Mouse (Mus musculus): ENCODE results near the gene Fam208a.

Gene Fam208a

DNA sequence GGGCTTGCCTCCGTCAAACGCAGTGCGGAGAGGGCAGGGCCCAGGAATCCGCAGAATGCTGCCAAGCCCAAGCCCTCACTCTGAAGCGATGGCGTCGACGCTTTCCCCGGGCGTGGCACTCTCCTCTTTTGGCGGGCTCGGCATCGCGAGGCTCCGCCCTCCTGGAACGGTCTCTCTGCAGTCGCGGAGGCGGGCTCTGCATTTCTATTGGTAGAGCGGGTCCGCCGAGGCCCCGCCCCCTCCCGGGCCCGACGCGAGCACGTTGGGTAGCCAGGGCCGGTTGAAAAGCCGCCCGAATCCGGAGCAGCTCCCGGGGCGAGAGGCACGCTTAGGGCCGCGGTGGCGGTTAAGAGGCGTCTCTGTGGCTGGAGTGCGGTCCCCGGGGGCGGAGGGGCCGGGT, at the start of gene Fam208a:
Gene Fam208a, plus strand, starts transcription at position 262 of the 400 bp plus-strand sequence.
- DNase-seq: peak; percentile 97 to 98

- DNase-seq: peak; percentile 36 to 64
These were observed 49.2 kb upstream of the Fam208a start for GRCm38 (mm10) chr14:27379404-27379803.

- DNase-seq: no peak
These were observed 47.2 kb upstream of the Fam208a start for GRCm38 (mm10) chr14:27381459-27381858.

DNA sequence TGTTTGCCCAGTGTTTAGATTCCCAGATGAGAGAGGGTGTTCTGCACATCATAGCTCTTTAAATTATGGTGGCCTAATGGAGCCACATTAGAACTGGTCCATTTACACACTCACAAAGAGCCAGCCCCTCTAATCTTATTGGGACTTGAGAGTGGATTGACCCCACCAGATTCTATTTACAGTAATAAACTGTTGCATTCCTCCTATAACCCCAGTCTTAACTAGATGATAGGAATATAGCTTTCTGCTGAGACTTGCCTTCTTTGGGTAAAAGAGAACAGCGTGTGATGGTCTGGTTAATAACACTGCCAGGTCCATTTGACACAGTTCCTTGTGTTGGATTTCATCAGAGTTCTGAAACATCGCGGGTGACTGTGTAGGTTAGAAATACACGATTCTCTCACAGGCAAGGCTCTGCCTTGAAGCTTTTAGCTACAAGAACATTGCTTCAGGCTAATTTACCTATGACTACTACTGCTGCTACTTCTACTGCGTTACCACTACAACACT, 45.3 kb upstream of the Fam208a start:
- no peak for DNase-seq

DNA sequence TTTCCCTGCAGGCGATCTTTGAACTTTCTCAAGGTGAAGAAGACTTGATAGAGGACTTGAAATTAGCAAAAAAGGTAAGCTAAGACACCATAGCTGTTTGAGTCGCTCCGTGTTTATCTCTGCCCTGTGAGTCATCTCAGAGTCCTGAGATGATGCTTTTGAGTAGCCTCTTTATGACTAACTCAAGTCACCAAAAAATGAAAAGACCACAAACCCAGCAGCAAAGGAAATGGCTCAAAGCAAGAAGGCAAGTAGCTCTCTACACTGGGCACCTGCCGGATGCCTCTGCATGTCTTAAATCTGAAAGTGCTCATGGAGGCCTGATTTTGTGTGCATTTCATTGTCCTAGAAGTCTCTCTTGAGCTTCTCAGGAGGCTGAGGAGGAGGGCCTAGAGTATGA, 44.5 kb upstream of the Fam208a start:
- DNase-seq: no peak

GRCm38 (mm10) chr14:27388616-27389015, 40.0 kb upstream of the Fam208a start:
- no peak for DNase-seq

DNA sequence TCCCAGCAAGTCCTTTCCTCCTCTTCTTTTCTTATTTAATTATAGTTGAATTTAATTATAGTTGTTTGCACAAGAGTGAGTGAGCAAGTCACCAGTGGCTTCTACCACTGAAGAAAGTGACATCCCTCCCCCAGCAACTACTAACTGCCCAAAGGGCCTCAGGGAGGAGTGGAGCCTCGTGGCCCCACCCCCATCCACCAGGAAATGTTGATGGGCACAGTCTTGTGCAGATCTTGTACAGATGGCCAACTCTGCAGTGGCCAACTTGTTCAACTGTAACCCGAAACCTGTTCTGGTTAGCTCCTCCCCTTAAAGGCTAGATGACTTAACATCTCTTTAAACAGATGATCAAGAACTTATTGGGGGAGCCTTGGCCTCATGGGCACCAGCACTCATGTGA, 38.9 kb upstream of the Fam208a start:
- DNase-seq: no peak

DNA sequence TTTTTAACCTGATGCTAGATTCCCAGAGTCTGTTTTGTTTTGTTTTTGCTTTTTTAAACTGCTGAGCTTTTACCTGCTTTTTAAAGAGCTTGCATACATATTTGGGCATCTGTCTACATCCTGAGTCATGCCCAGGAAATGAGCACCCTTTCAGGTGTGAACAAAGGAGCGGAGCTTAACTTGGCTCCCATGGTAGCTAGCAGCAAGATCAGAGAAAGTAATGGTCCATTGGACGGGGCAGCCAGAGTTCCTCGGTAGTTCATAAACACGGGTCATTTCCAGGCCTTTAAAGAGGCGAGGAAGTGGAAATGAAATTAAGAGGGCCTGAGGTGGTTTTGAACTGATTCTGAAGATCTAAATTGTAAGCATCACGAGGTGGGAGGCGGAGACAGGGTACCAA, 38.0 kb upstream of the Fam208a start:
- DNase-seq: no peak

DNA sequence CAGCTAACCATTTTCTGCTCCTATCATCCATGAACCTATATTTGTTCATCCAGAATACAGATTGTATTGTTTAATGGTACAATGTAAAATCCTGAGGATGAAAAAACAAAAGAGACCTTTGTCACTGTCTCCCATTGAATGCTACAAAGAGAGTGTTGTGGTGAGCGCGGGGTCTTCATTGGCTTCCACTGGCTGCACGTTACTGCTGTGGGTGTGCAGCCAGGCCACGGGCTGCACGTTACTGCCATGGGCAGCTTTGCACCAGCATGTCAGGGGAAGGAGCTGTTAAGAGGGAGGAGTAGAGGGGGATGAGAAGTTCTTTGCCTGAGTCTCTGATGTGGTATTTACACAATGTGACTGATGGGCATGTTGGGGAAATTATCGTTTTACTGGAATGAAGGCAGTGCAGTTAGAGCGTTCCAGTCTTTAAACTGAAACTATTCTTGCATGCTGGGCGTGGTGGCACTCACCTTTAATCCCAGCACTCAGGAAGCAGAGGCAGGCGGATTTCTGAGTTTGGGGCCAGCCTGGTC, 36.8 kb upstream of the Fam208a start:
- DNase-seq: no peak

- no peak for DNase-seq
These were observed 36.0 kb upstream of the Fam208a start for GRCm38 (mm10) chr14:27392660-27393059.

DNA sequence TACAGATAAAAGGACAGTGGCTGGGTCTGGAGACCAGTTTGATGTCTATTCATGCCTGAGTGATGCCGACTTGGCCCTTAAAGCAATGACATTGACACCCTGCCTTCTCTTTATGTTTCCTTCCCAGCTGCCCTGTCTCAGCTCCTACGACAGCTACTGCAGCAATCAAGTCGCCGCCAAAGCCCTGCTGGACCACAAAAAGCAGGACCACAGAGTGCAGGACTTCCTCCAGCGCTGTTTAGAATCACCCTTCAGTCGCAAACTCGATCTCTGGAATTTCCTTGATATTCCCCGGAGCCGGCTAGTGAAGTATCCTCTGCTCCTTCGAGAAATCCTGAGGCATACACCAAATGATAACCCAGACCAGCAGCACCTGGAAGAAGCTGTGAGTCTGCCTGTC, 34.8 kb upstream of the Fam208a start:
- DNase-seq: no peak

- no peak for DNase-seq
These were observed 32.2 kb upstream of the Fam208a start for GRCm38 (mm10) chr14:27396424-27396823.

- no peak for DNase-seq
These were observed 31.1 kb upstream of the Fam208a start for GRCm38 (mm10) chr14:27397526-27397925.

GRCm38 (mm10) chr14:27400495-27400894, 28.1 kb upstream of the Fam208a start:
- no peak for DNase-seq

DNA sequence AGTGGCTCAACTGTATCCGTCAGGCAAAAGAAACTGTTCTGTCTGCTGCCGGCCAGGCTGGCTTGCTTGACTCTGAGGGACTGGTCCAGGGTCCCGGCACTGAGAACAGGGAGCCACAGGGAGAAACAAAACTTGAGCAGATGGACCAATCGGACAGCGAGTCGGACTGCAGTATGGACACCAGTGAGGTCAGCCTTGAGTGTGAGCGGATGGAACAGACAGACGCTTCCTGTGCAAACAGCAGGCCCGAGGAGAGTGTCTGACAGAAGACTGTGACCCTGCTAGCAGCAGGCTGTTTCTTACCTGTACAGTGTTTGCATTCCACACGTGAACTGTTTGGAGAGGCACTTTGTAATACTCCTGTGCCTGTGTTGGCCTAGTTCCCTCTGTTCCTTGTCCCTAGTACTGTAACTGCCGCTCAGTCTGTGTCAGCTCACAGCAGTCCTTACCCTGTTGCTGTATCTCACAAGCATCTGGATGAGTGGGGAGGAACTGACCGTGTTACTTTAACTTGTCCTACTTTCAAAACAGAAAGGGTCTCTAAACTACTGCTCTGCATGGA, 26.8 kb upstream of the Fam208a start:
- no peak for DNase-seq

DNA sequence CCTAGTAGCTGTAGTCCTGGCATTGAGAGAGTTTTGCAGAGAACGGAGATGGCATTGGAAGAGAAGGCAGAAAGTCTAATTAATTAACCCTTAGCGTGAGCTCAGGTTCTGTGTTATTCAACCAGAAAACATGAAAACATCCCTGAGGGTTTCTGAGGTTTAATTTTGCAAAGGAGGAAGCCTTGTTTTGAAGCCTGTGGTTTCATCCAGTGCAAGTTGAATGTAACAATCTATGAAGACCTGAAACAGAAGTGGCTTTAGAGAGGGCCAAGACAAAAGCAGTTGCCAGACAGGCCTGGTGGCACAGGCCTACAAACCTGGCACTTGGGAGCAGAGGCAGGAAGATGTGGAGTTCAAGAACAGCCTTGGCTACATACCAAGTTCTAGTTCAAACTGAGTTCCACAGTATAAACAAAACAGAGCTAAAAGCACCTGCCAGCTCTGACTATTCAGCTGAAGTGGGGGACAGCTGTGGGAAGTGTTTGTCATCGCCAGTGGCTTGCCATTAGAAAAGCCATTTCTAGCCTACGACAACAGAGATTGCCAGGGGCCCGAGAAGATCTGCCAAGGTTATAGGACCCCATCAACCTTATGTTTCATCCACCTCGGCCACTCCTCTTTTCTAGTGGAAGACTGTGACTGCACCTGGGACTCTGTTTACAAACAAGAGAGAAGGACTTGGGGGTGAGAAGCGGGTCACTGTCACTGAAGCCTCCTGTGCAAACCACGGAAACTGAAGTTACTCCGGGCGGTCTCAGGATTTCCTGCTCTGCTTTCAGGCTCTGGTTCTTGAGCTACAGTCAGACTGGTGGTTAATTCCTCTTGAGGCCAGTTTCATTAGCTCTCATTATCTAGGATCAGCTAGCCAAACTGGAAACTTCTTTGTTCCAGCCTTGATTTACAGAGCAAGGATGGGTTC, 26.0 kb upstream of the Fam208a start:
- DNase-seq: no peak

DNA sequence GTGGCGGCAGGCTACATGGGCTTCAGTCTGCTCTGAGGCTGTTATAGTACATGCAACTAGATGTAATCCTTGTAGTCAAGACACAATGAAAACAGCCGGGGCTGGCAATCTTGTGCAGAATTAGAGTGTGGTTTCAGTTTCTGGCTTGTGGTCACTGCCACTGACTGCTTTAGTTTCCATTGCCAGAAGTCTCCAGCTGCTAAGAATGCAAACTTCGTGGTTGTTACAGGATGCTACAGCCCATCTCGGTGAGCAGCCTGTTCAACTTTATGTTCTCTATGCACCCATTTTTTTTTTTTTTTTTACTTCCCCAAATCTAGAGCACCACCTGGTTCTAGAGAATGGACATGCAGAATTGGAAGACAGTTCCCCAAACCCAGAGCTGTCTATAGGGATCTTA, 23.2 kb upstream of the Fam208a start:
- DNase-seq: no peak

GRCm38 (mm10) chr14:27405947-27406346, 22.7 kb upstream of the Fam208a start:
- no peak for DNase-seq

DNA sequence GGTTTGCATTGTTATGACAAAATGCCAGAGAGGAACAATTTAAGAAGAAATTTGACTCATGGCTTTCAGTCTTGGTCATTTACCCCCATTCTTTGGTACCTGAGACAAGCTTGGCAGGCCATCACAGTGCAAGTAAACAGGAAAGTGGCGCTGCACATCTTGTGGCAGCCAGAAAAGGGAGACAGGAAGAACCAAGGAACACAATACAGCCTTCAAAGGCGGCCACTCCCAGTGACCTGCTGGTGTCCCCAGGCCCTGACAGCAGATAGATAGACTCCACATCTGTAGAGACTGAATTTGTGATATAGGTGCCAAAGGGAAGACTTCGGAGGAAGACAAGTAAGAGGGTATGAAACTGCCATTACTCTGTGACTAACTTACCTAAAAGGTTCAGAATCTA, 20.4 kb upstream of the Fam208a start:
- DNase-seq: peak; percentile 30 to 76

DNA sequence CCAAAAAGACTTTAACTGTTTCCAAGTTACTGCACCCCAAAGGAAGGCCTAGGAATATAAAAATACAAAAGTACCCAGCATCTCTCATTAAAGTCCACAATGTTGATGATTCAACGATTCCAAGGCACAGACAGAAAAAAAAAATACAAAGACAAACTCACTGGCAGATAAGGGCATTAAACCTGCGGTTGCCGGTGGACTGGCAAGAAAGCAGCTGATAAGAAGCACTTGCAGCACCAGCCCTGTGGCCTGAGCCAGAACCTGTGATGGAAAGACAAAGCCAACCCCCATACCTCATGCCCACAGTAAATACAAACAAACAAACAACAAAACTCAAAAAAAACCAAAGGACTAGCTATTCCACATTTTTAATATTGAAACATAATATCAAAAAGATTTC, 19.0 kb upstream of the Fam208a start:
- DNase-seq: no peak

DNA sequence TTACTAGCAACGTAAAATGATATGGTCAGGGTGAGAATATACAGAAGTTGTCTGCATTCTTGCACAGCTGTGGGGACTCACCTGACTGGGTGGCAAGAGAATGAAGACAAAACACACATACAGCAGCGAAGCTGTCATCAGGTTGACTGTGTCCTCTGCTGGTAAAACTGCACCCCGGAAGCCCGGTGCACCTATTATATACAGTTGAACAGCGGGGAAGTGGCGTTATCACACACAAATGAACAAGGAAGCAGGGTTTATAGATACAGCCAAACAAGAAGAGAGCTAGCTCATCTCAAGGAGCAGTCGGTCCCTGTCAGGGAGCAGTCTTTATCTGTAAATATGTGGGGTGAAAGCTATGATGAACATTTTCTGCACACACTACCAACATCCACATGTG, 17.1 kb upstream of the Fam208a start:
- no peak for DNase-seq

- no peak for DNase-seq
These were observed 15.9 kb upstream of the Fam208a start for GRCm38 (mm10) chr14:27412699-27413098.

DNA sequence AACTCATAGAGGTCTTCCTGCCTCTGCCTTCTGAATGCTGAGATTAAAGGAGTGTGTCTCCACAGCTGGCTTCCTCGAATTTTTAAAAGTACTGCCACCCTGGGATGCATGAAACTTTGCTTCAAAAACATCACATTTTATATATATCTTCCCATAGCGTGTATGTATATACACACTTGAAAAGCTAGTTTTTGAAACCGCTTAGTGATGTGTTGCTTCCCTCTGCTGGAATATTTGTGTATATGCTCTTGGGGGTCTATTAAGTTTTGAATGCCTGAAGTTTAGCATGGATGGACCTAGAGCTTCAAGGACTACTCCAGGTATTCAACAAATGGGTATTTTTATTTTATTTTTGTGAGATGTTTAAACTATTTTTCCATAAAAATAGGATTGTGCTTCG, 14.7 kb upstream of the Fam208a start:
- no peak for DNase-seq

GRCm38 (mm10) chr14:27420816-27421215, 7.8 kb upstream of the Fam208a start:
- no peak for DNase-seq

Data from kidney, postnatal 25 days (tissue).